Mouse (Mus musculus): Measurements from ENCODE around the gene Sfrp5.

- TF ChIP-seq POLR2A (IDR thresholded peaks at IDR 0.05; ENCODE audit: borderline replicate concordance, control insufficient read depth, low read depth, low read length) (peak; percentile 3; the same call in 1 of the 2 replicates), CTCF (IDR thresholded peaks at IDR 0.05; ENCODE audit: control insufficient read depth, insufficient read depth, low read length) (no peak)
These were observed at the start of gene Sfrp5 for GRCm38 (mm10) chr19:42201696-42202381.

Measured in bone marrow, adult 2 months (tissue).